Mouse (Mus musculus) liver, embryonic 12.5 days (tissue): ENCODE data around the gene Ppp1r2. TPM values are rescaled to one million over a fixed set of nuclear protein-coding genes. Genes with fewer than 3 reads are reported as not detected.

Experiments used
- ATAC-seq: fragments of 200-750 bp; cut with Nextera tagmentation; 2 replicates; pipeline ENCODE4 v1.8.0; 2017; ENCODE audit warnings: moderate number of reproducible peaks, mild to moderate bottlenecking, moderate library complexity
- H3K27ac ChIP-seq: fragments of 300-500 bp; sonication (generic); 2 replicates; pipeline ENCODE4 v1.5.1; 2016; ENCODE audit warnings: mild to moderate bottlenecking
- H3K27me3 ChIP-seq: fragments of 300-500 bp; sonication (generic); replicated peaks from 2 replicates; pipeline ENCODE4 v1.6.1; 2016; ENCODE audit warnings: mild to moderate bottlenecking, moderate library complexity
- H3K36me3 ChIP-seq: fragments of 300-500 bp; sonication (generic); 2 replicates; pipeline ENCODE4 v1.6.1; 2016; ENCODE audit warnings: mild to moderate bottlenecking, moderate library complexity
- H3K4me1 ChIP-seq: fragments of 300-500 bp; sonication (generic); 2 replicates; pipeline ENCODE4 v1.6.1; 2016
- H3K4me2 ChIP-seq: fragments of 300-500 bp; sonication (generic); 2 replicates; pipeline ENCODE4 v1.6.1; 2016; ENCODE audit warnings: mild to moderate bottlenecking, moderate library complexity
- H3K4me3 ChIP-seq: fragments of 300-500 bp; sonication (generic); 2 replicates; pipeline ENCODE4 v1.5.1; 2016; ENCODE audit warnings: mild to moderate bottlenecking, moderate library complexity
- H3K9ac ChIP-seq: fragments of 300-500 bp; sonication (generic); 2 replicates; pipeline ENCODE4 v1.6.1; 2016; ENCODE audit warnings: mild to moderate bottlenecking, moderate library complexity
- H3K9me3 ChIP-seq: fragments of 300-500 bp; sonication (generic); replicated peaks from 2 replicates; pipeline ENCODE4 v1.6.1; 2016; ENCODE audit warnings: mild to moderate bottlenecking, moderate library complexity
- WGBS: fragments of 180-500 bp; shearing (Covaris S2); methylation state at CpG from one replicate; pipeline ENCODE4 v1.1.7; 2016; ENCODE audit not compliant: insufficient replicate concordance; 5-methylcytosine and 5-hydroxymethylcytosine counted together
- polyA plus RNA-seq: library from polyadenylated mRNA; unstranded; fragments of >200 nt; fragmentation: Nextera tagmentation; extraction: Ambion mirVana; gene quantifications from 2 replicates; pipeline ENCODE4 v1.2.1, GENCODE M21; 2016

Gene Ppp1r2
- polyA plus RNA-seq, 1 experiment from 2014 or later = 49.9 TPM

DNA sequence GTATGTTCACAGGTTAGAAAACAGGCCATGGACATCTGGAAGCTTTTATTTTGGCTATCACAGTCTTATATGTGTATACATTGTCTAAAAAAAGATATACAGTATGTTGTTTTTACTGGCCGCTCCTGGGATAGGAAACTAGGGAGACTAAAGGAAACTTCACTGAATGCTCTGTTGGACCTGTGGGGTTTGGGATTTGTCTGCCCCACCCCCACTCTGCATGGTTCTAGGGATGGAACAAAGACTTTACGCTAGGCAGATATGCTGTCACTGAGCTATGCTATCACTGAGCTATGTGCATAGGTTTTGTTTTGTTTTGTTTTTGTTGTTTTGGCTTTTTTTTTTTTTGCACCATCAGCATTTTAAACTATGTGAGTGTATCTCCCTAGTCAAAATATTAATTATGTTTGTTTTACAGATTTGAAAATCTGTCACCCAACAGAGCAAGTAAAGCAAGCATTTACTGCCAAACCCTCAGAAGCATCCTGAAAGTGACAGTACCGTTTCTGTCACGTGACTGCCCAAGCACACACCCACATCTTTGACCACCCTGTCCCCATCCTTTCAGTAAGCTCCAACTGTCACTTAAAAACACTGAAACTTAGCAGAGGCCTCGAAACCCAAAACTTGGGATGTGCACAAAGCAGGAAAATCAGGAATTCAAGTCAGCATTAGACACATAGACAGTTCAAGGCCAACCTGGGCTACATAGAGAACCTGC is 30.3 kb upstream of the Ppp1r2 start:
- no peaks in the 10 kb centered on the region for H3K9me3 ChIP-seq
- no peaks in the 10 kb centered on the region for H3K4me1 ChIP-seq
- H3K27ac ChIP-seq = no peak overlapping the region
- no peaks in the 10 kb centered on the region for H3K36me3 ChIP-seq
- no peaks in the 10 kb centered on the region; the same call in 1 of the 2 replicates for H3K27me3 ChIP-seq
- WGBS = 62% methylated on average over 5 of the region's 5 CpGs
- H3K4me3 ChIP-seq = no peak overlapping the region
- no peak overlapping the region for H3K4me2 ChIP-seq
- H3K9ac ChIP-seq = no peak overlapping the region
- ATAC-seq = no peak

DNA sequence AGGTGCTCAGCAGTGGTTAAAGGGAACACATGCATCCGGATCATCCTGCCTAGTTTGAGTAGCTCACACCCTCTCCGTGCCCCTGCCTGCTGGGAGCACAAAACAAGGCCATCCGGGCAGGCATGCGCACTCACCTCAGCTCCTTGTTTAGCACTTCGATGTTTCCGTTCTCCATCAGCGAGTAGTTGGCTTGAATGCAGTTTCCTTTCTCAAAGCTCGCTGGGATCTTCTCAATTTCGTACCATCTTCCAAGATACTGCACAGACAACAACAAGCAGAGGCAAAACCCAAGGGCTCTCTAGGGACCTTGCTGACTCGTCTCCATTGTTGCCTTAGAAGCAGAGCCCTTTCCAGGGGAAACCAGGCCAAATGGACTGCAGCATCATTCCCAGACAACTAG is 28.2 kb upstream of the Ppp1r2 start:
- no peak overlapping the region for H3K27ac ChIP-seq
- no peak for ATAC-seq
- 68% methylated on average over 10 of the region's 10 CpGs for WGBS

DNA sequence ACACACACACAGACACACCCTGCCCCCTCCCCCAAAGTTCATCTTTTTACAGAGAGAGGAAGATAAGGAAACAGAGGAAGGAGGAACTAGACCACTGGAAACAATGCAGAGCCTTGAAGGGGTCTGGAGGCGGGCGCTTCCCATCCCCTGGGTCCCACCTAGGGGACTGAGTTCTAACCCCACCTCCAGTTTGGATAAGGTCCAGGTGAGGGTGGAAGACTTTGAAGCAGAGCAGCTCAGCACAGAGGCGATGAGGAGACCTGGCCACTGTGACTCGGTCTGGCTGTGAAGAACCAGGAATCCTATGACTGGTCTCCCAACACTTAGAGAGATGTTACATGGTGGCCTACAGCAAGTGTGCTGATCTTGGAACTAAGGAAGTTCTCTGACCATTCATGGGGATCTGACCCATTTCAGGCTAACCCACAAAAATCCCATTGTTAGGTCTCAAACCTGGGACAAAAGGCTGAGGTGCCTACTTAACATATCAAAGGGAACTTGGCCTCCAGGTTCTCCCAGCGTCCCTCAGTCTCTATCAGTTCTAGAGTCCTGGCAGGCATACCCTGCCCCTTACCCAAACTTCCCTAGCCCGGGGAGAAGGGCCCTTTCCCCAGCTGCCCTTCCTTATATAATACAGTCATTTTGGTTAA is 25.9 kb upstream of the Ppp1r2 start:
- Histone ChIP-seq H3K4me1 (no peaks in the 10 kb centered on the region), H3K27ac (no peak overlapping the region), H3K9me3 (no peaks in the 10 kb centered on the region), H3K4me3 (no peak overlapping the region), H3K9ac (no peak overlapping the region), H3K4me2 (no peak overlapping the region), H3K27me3 (peaks cover 9% of the 10 kb centered on the region; the same call in 1 of the 2 replicates), H3K36me3 (no peaks in the 10 kb centered on the region)
- 54% methylated on average over 6 of the region's 6 CpGs for WGBS
- ATAC-seq = no peak

More for the DNA sequence above, 28.2 kb upstream of the Ppp1r2 start:
- no peak overlapping the region for H3K4me3 ChIP-seq
- peaks cover 9% of the 10 kb centered on the region; the same call in 1 of the 2 replicates for H3K27me3 ChIP-seq
- no peaks in the 10 kb centered on the region for H3K4me1 ChIP-seq
- H3K36me3 ChIP-seq = no peaks in the 10 kb centered on the region
- no peak overlapping the region for H3K4me2 ChIP-seq
- no peaks in the 10 kb centered on the region for H3K9me3 ChIP-seq
- no peak overlapping the region for H3K9ac ChIP-seq

DNA sequence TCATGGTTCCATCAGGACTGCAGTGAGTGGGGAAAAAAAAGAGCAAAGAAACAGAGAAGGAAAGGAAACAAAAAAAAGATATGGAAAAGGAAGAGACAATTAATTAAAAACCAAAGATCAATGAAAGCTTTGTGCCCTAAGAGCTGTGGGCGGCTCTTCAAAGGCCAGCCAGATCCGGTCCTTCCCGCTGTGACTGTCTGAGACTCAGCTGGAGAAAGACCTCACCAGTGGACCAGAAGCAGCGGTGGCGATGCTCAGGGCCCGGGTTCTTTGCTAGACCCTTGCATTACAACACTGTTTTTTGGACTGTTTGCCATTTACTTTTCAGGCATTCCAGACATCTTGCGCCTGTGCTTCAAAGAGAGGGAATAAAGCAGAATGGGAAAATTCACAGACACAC is 25.4 kb upstream of the Ppp1r2 start:
- H3K9me3 ChIP-seq = no peaks in the 10 kb centered on the region
- 47% methylated on average over 7 of the region's 7 CpGs for WGBS
- no peaks in the 10 kb centered on the region for H3K4me1 ChIP-seq
- H3K27ac ChIP-seq = no peak overlapping the region
- peaks cover 9% of the 10 kb centered on the region; the same call in 1 of the 2 replicates for H3K27me3 ChIP-seq
- no peak overlapping the region for H3K4me3 ChIP-seq
- no peak for ATAC-seq
- H3K36me3 ChIP-seq = no peaks in the 10 kb centered on the region
- H3K9ac ChIP-seq = no peak overlapping the region
- H3K4me2 ChIP-seq = no peak overlapping the region

DNA sequence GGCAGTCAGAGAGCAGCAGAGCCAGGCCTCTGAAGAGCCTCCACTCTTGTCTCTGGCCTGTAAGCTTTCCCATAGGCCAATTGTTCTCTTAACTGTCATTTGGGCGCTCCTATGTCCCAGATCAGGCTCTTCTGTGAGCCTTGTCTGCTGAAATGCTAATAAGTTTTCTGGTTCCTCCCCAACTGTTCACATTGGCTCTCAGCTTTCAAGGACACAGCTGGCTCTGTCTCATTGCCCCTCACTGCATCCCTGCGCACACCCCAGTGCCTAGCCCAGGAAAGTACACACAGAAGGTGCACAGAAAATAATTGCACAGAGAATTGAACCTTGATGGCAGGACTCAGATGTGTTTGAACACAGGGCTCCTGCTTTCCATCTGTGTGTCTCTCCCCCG is 24.9 kb upstream of the Ppp1r2 start:
- no peak overlapping the region for H3K9ac ChIP-seq
- no peak overlapping the region for H3K27ac ChIP-seq
- H3K9me3 ChIP-seq = no peaks in the 10 kb centered on the region
- H3K36me3 ChIP-seq = no peaks in the 10 kb centered on the region
- no peak for ATAC-seq
- no peaks in the 10 kb centered on the region for H3K4me1 ChIP-seq
- H3K27me3 ChIP-seq = peaks cover 9% of the 10 kb centered on the region; the same call in 1 of the 2 replicates
- H3K4me2 ChIP-seq = no peak overlapping the region
- 66% methylated on average over 3 of the region's 3 CpGs for WGBS
- no peak overlapping the region for H3K4me3 ChIP-seq

DNA sequence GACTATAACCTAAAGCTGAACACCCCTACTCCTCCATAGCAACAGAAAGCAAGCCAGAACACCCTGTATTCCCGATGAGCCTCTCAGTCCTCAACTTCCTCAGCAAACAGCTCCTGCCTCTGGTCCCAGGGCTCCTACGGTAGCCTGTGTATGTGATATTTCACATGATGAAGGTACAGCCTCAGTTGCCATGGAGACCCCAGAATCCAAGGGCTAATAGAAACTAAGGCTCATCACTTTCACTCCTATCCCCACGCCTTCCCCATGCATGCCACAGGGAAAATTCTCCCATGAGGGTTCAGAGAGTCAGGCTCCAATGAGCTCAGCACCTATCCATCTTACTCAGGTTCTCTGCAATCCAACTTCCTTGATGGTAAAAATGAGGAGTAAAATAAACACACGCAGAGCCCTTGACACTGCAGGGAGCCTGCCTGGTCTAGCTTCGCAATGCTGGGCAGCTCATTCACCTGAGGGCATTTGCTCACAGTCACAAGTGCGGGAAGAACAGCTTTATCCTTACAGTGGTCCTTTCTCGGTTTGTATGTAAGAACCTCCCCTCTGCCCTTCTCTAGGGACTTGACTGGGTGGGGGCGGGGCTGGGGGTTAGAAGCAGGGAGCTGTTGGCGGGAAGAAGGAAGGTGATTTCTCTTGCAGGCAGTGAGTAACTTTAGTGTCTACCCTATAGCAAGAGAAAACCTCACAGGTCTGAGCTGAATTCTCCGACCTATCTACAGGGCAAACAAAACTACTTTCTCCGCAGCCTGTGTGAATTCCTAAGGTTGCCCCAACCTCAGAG is 24.3 kb upstream of the Ppp1r2 start:
- Histone ChIP-seq H3K4me2 (no peak overlapping the region), H3K36me3 (no peaks in the 10 kb centered on the region), H3K4me3 (no peak overlapping the region), H3K27ac (no peak overlapping the region), H3K9me3 (no peaks in the 10 kb centered on the region), H3K9ac (no peak overlapping the region), H3K27me3 (peaks cover 9% of the 10 kb centered on the region; the same call in 1 of the 2 replicates), H3K4me1 (no peaks in the 10 kb centered on the region)
- 50% methylated on average over 11 of the region's 11 CpGs for WGBS
- ATAC-seq = no peak

DNA sequence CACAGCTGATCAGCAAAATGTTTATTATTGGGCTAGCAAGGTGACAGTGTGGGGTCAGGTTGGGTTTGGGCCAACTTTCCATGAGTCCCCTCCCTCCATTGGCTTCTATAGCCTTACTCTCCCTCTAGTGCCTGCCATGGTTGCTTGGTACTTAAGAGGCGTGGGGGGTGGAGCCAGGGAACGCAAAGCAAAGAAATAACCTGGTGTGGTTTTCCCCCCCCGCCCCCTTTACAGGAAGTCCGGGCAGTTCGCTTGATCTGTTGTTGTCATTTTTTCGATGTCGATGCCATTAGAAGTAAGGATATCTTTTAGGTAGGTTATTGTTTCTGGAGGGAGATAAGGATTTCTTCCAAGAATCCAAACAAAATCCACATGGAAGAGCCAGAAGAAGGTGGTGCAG is 22.0 kb upstream of the Ppp1r2 start:
- ATAC-seq = no peak
- H3K9ac ChIP-seq = no peak overlapping the region
- no peaks in the 10 kb centered on the region for H3K36me3 ChIP-seq
- no peak overlapping the region for H3K4me3 ChIP-seq
- H3K9me3 ChIP-seq = no peaks in the 10 kb centered on the region
- H3K4me2 ChIP-seq = no peak overlapping the region
- H3K27me3 ChIP-seq = peaks cover 9% of the 10 kb centered on the region; the same call in 1 of the 2 replicates
- WGBS = 56% methylated on average over 7 of the region's 7 CpGs
- H3K27ac ChIP-seq = no peak overlapping the region
- H3K4me1 ChIP-seq = no peaks in the 10 kb centered on the region

DNA sequence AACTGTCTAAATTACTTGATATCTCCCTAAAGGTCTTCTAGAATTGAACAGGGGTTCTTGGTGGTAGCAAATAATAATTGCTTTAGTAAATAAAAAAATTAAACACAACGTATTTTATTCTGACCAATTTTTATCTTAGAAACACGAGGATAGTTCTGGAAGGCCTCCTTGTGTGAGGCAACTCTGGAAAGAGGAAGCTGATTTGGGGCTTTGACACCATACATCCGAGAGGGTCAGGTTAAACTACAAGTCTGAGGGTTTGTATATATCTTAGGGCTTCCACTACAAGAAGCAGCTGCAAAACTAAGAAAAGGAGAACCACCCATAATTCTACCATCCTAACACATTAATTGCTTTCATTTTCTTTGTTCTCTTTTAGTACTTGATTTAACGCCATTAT is 18.7 kb upstream of the Ppp1r2 start:
- 30% methylated on average over 4 of the region's 4 CpGs for WGBS
- Histone ChIP-seq H3K36me3 (no peaks in the 10 kb centered on the region), H3K4me3 (no peak overlapping the region), H3K4me2 (no peak overlapping the region), H3K4me1 (0 out of 2 replicates have a peak, but pooled peaks cover 5% of the 10 kb centered on the region), H3K9ac (no peak overlapping the region), H3K27ac (no peak overlapping the region), H3K9me3 (no peaks in the 10 kb centered on the region), H3K27me3 (no peaks in the 10 kb centered on the region)
- ATAC-seq = no peak

DNA sequence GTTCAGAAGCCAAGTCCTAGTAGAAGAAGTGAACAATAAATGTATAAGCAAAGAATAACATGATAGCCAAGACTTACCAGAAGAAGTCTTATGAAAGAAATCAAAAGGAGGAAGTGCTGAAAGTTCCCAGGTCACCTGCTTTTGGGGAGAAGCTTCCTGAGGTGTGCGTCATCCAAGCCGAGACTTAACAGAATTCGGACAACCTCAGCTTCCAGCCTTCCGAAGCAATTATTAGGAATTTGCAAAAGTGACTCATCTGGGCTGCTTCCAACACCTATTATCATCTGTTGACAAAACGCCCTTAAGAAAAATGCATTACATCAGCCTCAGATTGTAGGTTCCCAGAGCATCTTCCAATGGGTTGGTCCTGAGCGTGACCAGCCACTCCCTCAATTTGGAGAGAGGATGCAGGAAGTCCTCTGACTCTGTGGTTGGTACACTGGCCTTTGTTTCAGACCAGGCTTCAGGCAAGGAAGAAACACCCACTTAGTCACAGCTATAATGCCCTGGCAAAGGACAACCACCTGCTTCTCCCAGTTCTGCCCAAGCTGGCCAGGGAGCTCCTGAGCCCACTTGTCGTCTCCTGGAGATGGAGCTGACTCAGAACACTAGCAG is 15.8 kb upstream of the Ppp1r2 start:
- H3K9ac ChIP-seq = no peak overlapping the region
- 70% methylated on average over 7 of the region's 7 CpGs for WGBS
- no peak overlapping the region for H3K27ac ChIP-seq
- H3K4me3 ChIP-seq = no peak overlapping the region
- H3K4me2 ChIP-seq = no peak overlapping the region
- no peaks in the 10 kb centered on the region for H3K36me3 ChIP-seq
- no peaks in the 10 kb centered on the region for H3K27me3 ChIP-seq
- H3K9me3 ChIP-seq = no peaks in the 10 kb centered on the region
- ATAC-seq = no peak
- H3K4me1 ChIP-seq = 0 out of 2 replicates have a peak, but pooled peaks cover 5% of the 10 kb centered on the region

DNA sequence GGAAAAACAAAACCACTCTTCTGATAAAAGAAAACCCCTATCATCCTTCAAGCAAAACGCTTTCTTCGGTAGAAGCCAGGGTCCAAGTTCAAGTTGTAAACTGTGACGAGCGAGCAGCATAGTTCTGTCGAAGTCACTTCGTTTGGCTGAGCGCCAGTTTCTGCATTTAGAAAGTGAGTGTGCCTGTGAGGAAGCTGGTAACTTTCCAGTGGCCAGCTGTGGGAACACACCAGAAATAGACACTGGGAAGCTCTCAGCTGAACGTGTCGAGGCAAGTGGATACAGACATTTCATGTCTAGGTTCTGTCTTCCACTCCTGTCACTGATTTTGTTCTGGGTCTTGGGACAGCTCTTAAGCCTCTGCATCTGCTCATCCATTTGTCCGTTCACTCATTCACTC is 15.2 kb upstream of the Ppp1r2 start:
- Histone ChIP-seq H3K36me3 (no peaks in the 10 kb centered on the region), H3K9ac (no peak overlapping the region), H3K27ac (no peak overlapping the region), H3K4me3 (no peak overlapping the region), H3K4me1 (0 out of 2 replicates have a peak, but pooled peaks cover 5% of the 10 kb centered on the region), H3K4me2 (no peak overlapping the region), H3K27me3 (no peaks in the 10 kb centered on the region), H3K9me3 (no peaks in the 10 kb centered on the region)
- ATAC-seq = no peak
- 39% methylated on average over 10 of the region's 10 CpGs for WGBS

DNA sequence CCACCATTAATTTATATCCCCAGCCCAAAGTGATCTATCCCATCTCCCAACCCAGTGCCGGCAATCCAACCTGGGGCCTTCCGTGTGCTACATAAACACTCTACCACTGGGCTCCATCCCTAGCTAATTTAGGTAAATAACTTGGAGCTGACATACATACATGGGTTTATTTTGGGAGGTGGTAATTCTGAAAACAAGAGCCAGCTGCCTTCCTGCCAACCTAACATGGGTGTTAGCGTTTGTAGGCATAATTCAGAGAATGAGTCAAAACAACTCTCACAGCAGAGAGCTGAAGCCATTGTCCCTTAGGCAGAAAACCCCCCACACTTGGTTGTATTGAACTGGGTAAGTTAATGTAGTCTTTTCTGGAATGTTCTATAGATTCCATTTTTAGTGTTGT is 12.6 kb upstream of the Ppp1r2 start:
- Histone ChIP-seq H3K27me3 (no peaks in the 10 kb centered on the region), H3K36me3 (no peaks in the 10 kb centered on the region), H3K9ac (no peak overlapping the region), H3K4me3 (no peak overlapping the region), H3K4me2 (no peak overlapping the region), H3K9me3 (no peaks in the 10 kb centered on the region), H3K4me1 (0 out of 2 replicates have a peak, but pooled peaks cover 5% of the 10 kb centered on the region), H3K27ac (no peak overlapping the region)
- WGBS = 78% methylated on average over 3 of the region's 3 CpGs
- ATAC-seq = no peak
